In the genomic region with DNA sequence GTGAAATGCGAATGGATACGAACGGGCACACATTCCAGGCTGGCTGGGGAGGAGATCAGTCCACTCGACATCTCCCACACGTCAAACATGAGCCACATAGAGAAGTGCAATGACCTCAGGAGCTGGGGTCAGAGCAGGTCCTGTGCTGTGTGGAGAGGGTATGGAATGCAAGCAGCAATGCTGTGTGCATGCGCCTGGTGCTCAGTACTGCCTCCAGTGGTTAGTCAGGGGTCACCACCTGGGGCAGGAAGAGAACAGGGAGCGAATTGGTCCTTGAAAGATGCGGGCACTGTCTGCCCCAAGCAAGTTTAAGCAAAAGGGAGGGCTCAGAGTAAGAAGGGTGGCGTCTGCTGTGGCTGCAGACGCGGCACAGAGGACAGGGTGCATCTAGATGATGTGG, we compare ENCODE assay signal across 7 mouse cellular contexts. TPM values are rescaled to one million over a fixed set of nuclear protein-coding genes. Genes with fewer than 3 reads are reported as not detected.
DNase-seq lines count a peak whose midpoint lies in the region; ATAC-seq and TF ChIP-seq lines count a peak whose summit lies in the region.

No protein-coding gene starts in this region.

- TF ChIP-seq CTCF in Patski (IDR thresholded peaks at IDR 0.05) = no peak

- DNase-seq in liver (peak; percentile 49), Patski (ENCODE audit: low read depth, low spot score) (no peak)
- DNase-seq in embryonic facial prominence, embryonic 11.5 days (ENCODE audit: low spot score) = peak; percentile 47
- peak; percentile 14 to 43 for DNase-seq in kidney, adult 8-10 months
- DNase-seq in thymus, postnatal 25 days = peak; percentile 46

- 71% methylated on average over 11 of the region's 11 CpGs for WGBS in liver, embryonic 12.5 days (ENCODE audit: insufficient replicate concordance)
- 52% methylated on average over 11 of the region's 11 CpGs for WGBS in embryonic facial prominence, embryonic 11.5 days

- no peaks in the 10 kb centered on the region for H3K9me3 ChIP-seq in liver, embryonic 12.5 days (replicated peaks)
- no peaks in the 10 kb centered on the region for H3K9me3 ChIP-seq in embryonic facial prominence, embryonic 11.5 days (replicated peaks; ENCODE audit: control insufficient read depth, low read length)

- H3K27me3 ChIP-seq in liver, embryonic 12.5 days (replicated peaks) = no peaks in the 10 kb centered on the region
- H3K27me3 ChIP-seq in Patski = no peaks in the 10 kb centered on the region
- H3K27me3 ChIP-seq in embryonic facial prominence, embryonic 11.5 days (ENCODE audit: control insufficient read depth, insufficient read depth, low read length) = no peaks in the 10 kb centered on the region

- POLR2A ChIA-PET in Patski (lab: Charles Lee) = no interaction called here

- H3K36me3 ChIP-seq in liver, embryonic 12.5 days = peaks cover 77% of the 10 kb centered on the region
- H3K36me3 ChIP-seq in embryonic facial prominence, embryonic 11.5 days (replicated peaks; ENCODE audit: control insufficient read depth, insufficient read depth, low read depth, low read length) = no peaks in the 10 kb centered on the region; the same call in 1 of the 2 replicates

- peaks cover 6% of the 10 kb centered on the region for H3K4me1 ChIP-seq in liver, embryonic 12.5 days
- H3K4me1 ChIP-seq in embryonic facial prominence, embryonic 11.5 days (ENCODE audit: control insufficient read depth, insufficient read depth, low read length) = no peaks in the 10 kb centered on the region

- ATAC-seq in liver, embryonic 12.5 days = no peak; the same call in 1 of the 2 replicates
- ATAC-seq in Patski = peak; percentile 48
- ATAC-seq in embryonic facial prominence, embryonic 11.5 days (replicated peaks; ENCODE audit: insufficient number of reproducible peaks, low FRiP score, low TSS enrichment, low read depth) = 0 out of 2 replicates have a peak, but pooled peaks have one; percentile 47
- ATAC-seq in megakaryocyte, adult 5-6 weeks (ENCODE audit: poor library complexity, severe bottlenecking) = peak; percentile 77

- in situ Hi-C loops in Patski (cut with MboI; ENCODE audit: low pct_unique_long_range_greater_than_20kb) = no loop called here

- no peak overlapping the region for H3K27ac ChIP-seq in liver, embryonic 12.5 days
- no peak overlapping the region for H3K27ac ChIP-seq in embryonic facial prominence, embryonic 11.5 days (replicated peaks; ENCODE audit: low read depth, low read length)

- H3K4me2 ChIP-seq in liver, embryonic 12.5 days = no peak overlapping the region
- H3K4me2 ChIP-seq in embryonic facial prominence, embryonic 11.5 days (ENCODE audit: low read depth, low read length) = no peak overlapping the region

- H3K4me3 ChIP-seq in liver, embryonic 12.5 days = no peak overlapping the region
- no peak overlapping the region for H3K4me3 ChIP-seq in embryonic facial prominence, embryonic 11.5 days (ENCODE audit: low read depth, low read length)

- CTCF ChIA-PET in Patski (lab: Charles Lee) = interaction anchor here (0.6 to 1.2 kb wide), 2 partner anchors 16 to 640 kb away, joined by 3 read pairs; no protein-coding TSS in a partner anchor

- H3K9ac ChIP-seq in liver, embryonic 12.5 days = no peak overlapping the region
- H3K9ac ChIP-seq in embryonic facial prominence, embryonic 11.5 days (replicated peaks; ENCODE audit: low read length) = no peak overlapping the region

RNA-seq across cellular contexts. Expression of a gene that starts 7.0 kb away (rescaled TPM):
- 39.6 and 43.1 TPM in 2 replicates for polyA plus RNA-seq in liver, embryonic 12.5 days (2016; fragmentation: Nextera tagmentation; extraction: Ambion mirVana)
- polyA plus RNA-seq in Patski (2021) = 38.1 TPM
- 39.9 and 41.0 TPM in 2 replicates for polyA plus RNA-seq in embryonic facial prominence, embryonic 11.5 days (2014; fragmentation: Nextera tagmentation; extraction: Ambion mirVana)
- 19.7 and 21.3 TPM in 2 replicates for total RNA-seq in megakaryocyte, adult 5-6 weeks (2015)
- 19.1 and 48.6 TPM in 2 replicates for total RNA-seq in megakaryocyte, adult 5-6 weeks (2017)

RNA-seq across cellular contexts. Expression of a gene that starts 7.5 kb away (rescaled TPM):
- polyA plus RNA-seq in liver, embryonic 12.5 days (2016; fragmentation: Nextera tagmentation; extraction: Ambion mirVana) = 22.9 and 25.0 TPM in 2 replicates
- 53.9 TPM for polyA plus RNA-seq in Patski (2021)
- polyA plus RNA-seq in embryonic facial prominence, embryonic 11.5 days (2014; fragmentation: Nextera tagmentation; extraction: Ambion mirVana) = 39.8 and 43.3 TPM in 2 replicates
- total RNA-seq in megakaryocyte, adult 5-6 weeks (2015) = 5.8 and 6.3 TPM in 2 replicates
- total RNA-seq in megakaryocyte, adult 5-6 weeks (2017) = 1.6 and 1.7 TPM in 2 replicates

RNA-seq across cellular contexts. Expression of a gene that starts 18.5 kb away (rescaled TPM):
- 0.06 and 0.08 TPM in 2 replicates for polyA plus RNA-seq in liver, embryonic 12.5 days (2016; fragmentation: Nextera tagmentation; extraction: Ambion mirVana)
- polyA plus RNA-seq in Patski (2021) = not detected
- 1.9 and 2.4 TPM in 2 replicates for polyA plus RNA-seq in embryonic facial prominence, embryonic 11.5 days (2014; fragmentation: Nextera tagmentation; extraction: Ambion mirVana)
- 0.93 TPM in 1 of 2 replicates, not detected in the other for total RNA-seq in megakaryocyte, adult 5-6 weeks (2015)
- total RNA-seq in megakaryocyte, adult 5-6 weeks (2017) = not detected in 2 replicates

RNA-seq across cellular contexts. Expression of a gene that starts 37.2 kb away (rescaled TPM):
- 0.04 TPM in 1 of 2 replicates, not detected in the other for polyA plus RNA-seq in liver, embryonic 12.5 days (2016; fragmentation: Nextera tagmentation; extraction: Ambion mirVana)
- polyA plus RNA-seq in Patski (2021) = not detected
- polyA plus RNA-seq in embryonic facial prominence, embryonic 11.5 days (2014; fragmentation: Nextera tagmentation; extraction: Ambion mirVana) = 0.55 and 0.68 TPM in 2 replicates
- total RNA-seq in megakaryocyte, adult 5-6 weeks (2015) = not detected in 2 replicates
- not detected in 2 replicates for total RNA-seq in megakaryocyte, adult 5-6 weeks (2017)

RNA-seq across cellular contexts. Expression of a gene that starts 41.6 kb away (rescaled TPM):
- 16.3 and 16.6 TPM in 2 replicates for polyA plus RNA-seq in liver, embryonic 12.5 days (2016; fragmentation: Nextera tagmentation; extraction: Ambion mirVana)
- 8.3 TPM for polyA plus RNA-seq in Patski (2021)
- 12.3 and 12.6 TPM in 2 replicates for polyA plus RNA-seq in embryonic facial prominence, embryonic 11.5 days (2014; fragmentation: Nextera tagmentation; extraction: Ambion mirVana)
- total RNA-seq in megakaryocyte, adult 5-6 weeks (2015) = 22.8 and 25.4 TPM in 2 replicates
- total RNA-seq in megakaryocyte, adult 5-6 weeks (2017) = 24.5 and 24.9 TPM in 2 replicates
